Mouse (Mus musculus) embryonic fibroblast, embryonic 13.5 days (primary cell): ENCODE results near the gene Pgp.

Experiments
- CTCF ChIP-seq: IDR thresholded peaks from 2 replicates; pipeline ENCODE4 v1.5.1; 2011; ENCODE audit warnings: mild to moderate bottlenecking, control low read depth, low read length, moderate library complexity, borderline replicate concordance; ENCODE audit not compliant: insufficient read depth
- POLR2A ChIP-seq: IDR thresholded peaks from 2 replicates; pipeline ENCODE4 v1.6.1; 2011; ENCODE audit warnings: low read depth, mild to moderate bottlenecking, control low read depth, low read length, moderate library complexity

DNA sequence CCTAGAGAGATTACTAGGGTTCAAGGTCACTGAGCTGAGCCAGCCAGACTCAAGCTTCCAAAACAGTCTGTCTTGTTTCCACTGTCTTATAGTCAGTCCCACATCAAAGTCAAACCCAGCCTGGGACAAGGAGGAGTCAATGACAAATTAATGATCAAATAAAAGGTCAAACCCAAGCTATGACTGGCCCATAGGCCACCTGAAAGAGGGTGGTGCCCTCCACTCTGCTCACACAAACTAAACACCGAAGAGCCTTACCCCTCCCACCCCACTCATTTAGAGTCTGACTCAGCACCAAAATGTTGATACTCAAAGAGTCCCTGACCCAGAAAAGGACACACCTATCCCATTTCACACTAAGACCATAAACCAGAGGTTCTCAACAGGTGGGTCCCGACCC, 16.8 kb upstream of the Pgp start:
- TF ChIP-seq CTCF (no peak), POLR2A (no peak)
